Mouse (Mus musculus): ENCODE data around the gene Npr1. TPM values are rescaled to one million over a fixed set of nuclear protein-coding genes. Genes with fewer than 3 reads are reported as not detected.

Gene Npr1
- polyA plus RNA-seq, 1 experiment, result 0.22 TPM

GRCm38 (mm10) chr3:90427574-90427973, 38.1 kb downstream of the Npr1 start:
- Histone ChIP-seq H3K4me2 (ENCODE audit: low read depth) (no peak overlapping the region), H3K79me2 (ENCODE audit: control insufficient read depth, insufficient read depth) (peaks cover 20% of the 10 kb centered on the region), H3ac (ENCODE audit: control insufficient read depth, insufficient read length) (no peak overlapping the region), H3K4me3 (no peak overlapping the region), H3K27me3 (ENCODE audit: control insufficient read depth, insufficient read depth, insufficient read length) (no peaks in the 10 kb centered on the region), H3K36me3 (ENCODE audit: control insufficient read depth, insufficient read depth) (peaks cover 10% of the 10 kb centered on the region)
- no peak for TF ChIP-seq SRF (IDR thresholded peaks at IDR 0.05; ENCODE audit: control insufficient read depth, insufficient read length, low read depth)
- TF ChIP-seq MYOG (IDR thresholded peaks at IDR 0.05; ENCODE audit: control insufficient read depth in 1 of 3, insufficient read depth in 1 of 3, insufficient read length in 2 of 3, low read depth in 2 of 3), result no peak
- TF ChIP-seq TCF3 (IDR thresholded peaks at IDR 0.05; ENCODE audit: insufficient read length, low read depth), result no peak

GRCm38 (mm10) chr3:90425499-90425898, 40.2 kb downstream of the Npr1 start:
- Histone ChIP-seq H3K4me2 (ENCODE audit: low read depth) (no peak overlapping the region), H3K4me3 (no peak overlapping the region), H3K36me3 (ENCODE audit: control insufficient read depth, insufficient read depth) (peaks cover 19% of the 10 kb centered on the region), H3K79me2 (ENCODE audit: control insufficient read depth, insufficient read depth) (peaks cover 5% of the 10 kb centered on the region), H3K27me3 (ENCODE audit: control insufficient read depth, insufficient read depth, insufficient read length) (no peaks in the 10 kb centered on the region), H3ac (ENCODE audit: control insufficient read depth, insufficient read length) (no peak overlapping the region)
- no peak for TF ChIP-seq MYOG (IDR thresholded peaks at IDR 0.05; ENCODE audit: control insufficient read depth in 1 of 3, insufficient read depth in 1 of 3, insufficient read length in 2 of 3, low read depth in 2 of 3)
- no peak for TF ChIP-seq SRF (IDR thresholded peaks at IDR 0.05; ENCODE audit: control insufficient read depth, insufficient read length, low read depth)
- TF ChIP-seq TCF12 (IDR thresholded peaks at IDR 0.05; ENCODE audit: insufficient read depth, poor library complexity, severe bottlenecking), result no peak
- no peak for TF ChIP-seq CEBPB (IDR thresholded peaks at IDR 0.05; ENCODE audit: insufficient read depth, poor library complexity, severe bottlenecking)
- no peak for TF ChIP-seq MAX (IDR thresholded peaks at IDR 0.05; ENCODE audit: low read depth)
- TF ChIP-seq USF1 (IDR thresholded peaks at IDR 0.05; ENCODE audit: low read depth), result no peak
- no peak for TF ChIP-seq TCF3 (IDR thresholded peaks at IDR 0.05; ENCODE audit: insufficient read length, low read depth)
- no peak for TF ChIP-seq POLR2A (IDR thresholded peaks at IDR 0.05; ENCODE audit: insufficient read length, low read depth)
- no peak for TF ChIP-seq POLR2AphosphoS2 (IDR thresholded peaks at IDR 0.05; ENCODE audit: insufficient read length, low read depth)
- no peak for TF ChIP-seq E2F4 (IDR thresholded peaks at IDR 0.05; ENCODE audit: insufficient read depth)
- no peak for TF ChIP-seq MYOD1 (IDR thresholded peaks at IDR 0.05; ENCODE audit: control insufficient read depth in 1 of 3, insufficient read length in 2 of 3, low read depth in 2 of 3)
- no peak for TF ChIP-seq REST (IDR thresholded peaks at IDR 0.05; ENCODE audit: insufficient read depth, insufficient read length)

- Histone ChIP-seq H3K36me3 (ENCODE audit: control insufficient read depth, insufficient read depth) (peaks cover 24% of the 10 kb centered on the region), H3K79me2 (ENCODE audit: control insufficient read depth, insufficient read depth) (peaks cover 5% of the 10 kb centered on the region), H3K27me3 (ENCODE audit: control insufficient read depth, insufficient read depth, insufficient read length) (no peaks in the 10 kb centered on the region), H3ac (ENCODE audit: control insufficient read depth, insufficient read length) (no peak overlapping the region), H3K4me3 (no peak overlapping the region), H3K4me2 (ENCODE audit: low read depth) (no peak overlapping the region)
- TF ChIP-seq MYOG (IDR thresholded peaks at IDR 0.05; ENCODE audit: control insufficient read depth in 1 of 3, insufficient read depth in 1 of 3, insufficient read length in 2 of 3, low read depth in 2 of 3) (no peak), MYOD1 (IDR thresholded peaks at IDR 0.05; ENCODE audit: control insufficient read depth in 1 of 3, insufficient read length in 2 of 3, low read depth in 2 of 3) (no peak), TCF12 (IDR thresholded peaks at IDR 0.05; ENCODE audit: insufficient read depth, poor library complexity, severe bottlenecking) (no peak), REST (IDR thresholded peaks at IDR 0.05; ENCODE audit: insufficient read depth, insufficient read length) (no peak), MAX (IDR thresholded peaks at IDR 0.05; ENCODE audit: low read depth) (no peak), E2F4 (IDR thresholded peaks at IDR 0.05; ENCODE audit: insufficient read depth) (no peak), USF1 (IDR thresholded peaks at IDR 0.05; ENCODE audit: low read depth) (no peak), TCF3 (IDR thresholded peaks at IDR 0.05; ENCODE audit: insufficient read length, low read depth) (no peak), POLR2A (IDR thresholded peaks at IDR 0.05; ENCODE audit: insufficient read length, low read depth) (no peak), CEBPB (IDR thresholded peaks at IDR 0.05; ENCODE audit: insufficient read depth, poor library complexity, severe bottlenecking) (no peak), SRF (IDR thresholded peaks at IDR 0.05; ENCODE audit: control insufficient read depth, insufficient read length, low read depth) (no peak), POLR2AphosphoS2 (IDR thresholded peaks at IDR 0.05; ENCODE audit: insufficient read length, low read depth) (no peak)
Measured at GRCm38 (mm10) chr3:90423549-90423948, 42.1 kb downstream of the Npr1 start.

- no peak for TF ChIP-seq MYOD1 (IDR thresholded peaks at IDR 0.05; ENCODE audit: control insufficient read depth in 1 of 3, insufficient read length in 2 of 3, low read depth in 2 of 3)
- no peak for TF ChIP-seq MYOG (IDR thresholded peaks at IDR 0.05; ENCODE audit: control insufficient read depth in 1 of 3, insufficient read depth in 1 of 3, insufficient read length in 2 of 3, low read depth in 2 of 3)
- no peak for TF ChIP-seq POLR2A (IDR thresholded peaks at IDR 0.05; ENCODE audit: insufficient read length, low read depth)
- TF ChIP-seq E2F4 (IDR thresholded peaks at IDR 0.05; ENCODE audit: insufficient read depth), result no peak
- no peak for TF ChIP-seq REST (IDR thresholded peaks at IDR 0.05; ENCODE audit: insufficient read depth, insufficient read length)
- TF ChIP-seq SRF (IDR thresholded peaks at IDR 0.05; ENCODE audit: control insufficient read depth, insufficient read length, low read depth), result no peak
- no peak for TF ChIP-seq TCF3 (IDR thresholded peaks at IDR 0.05; ENCODE audit: insufficient read length, low read depth)
- no peak for TF ChIP-seq TCF12 (IDR thresholded peaks at IDR 0.05; ENCODE audit: insufficient read depth, poor library complexity, severe bottlenecking)
- TF ChIP-seq CEBPB (IDR thresholded peaks at IDR 0.05; ENCODE audit: insufficient read depth, poor library complexity, severe bottlenecking), result no peak
- TF ChIP-seq POLR2AphosphoS2 (IDR thresholded peaks at IDR 0.05; ENCODE audit: insufficient read length, low read depth), result no peak
- no peak for TF ChIP-seq MAX (IDR thresholded peaks at IDR 0.05; ENCODE audit: low read depth)
- no peak for TF ChIP-seq USF1 (IDR thresholded peaks at IDR 0.05; ENCODE audit: low read depth)
- Histone ChIP-seq H3K36me3 (ENCODE audit: control insufficient read depth, insufficient read depth) (peaks cover 37% of the 10 kb centered on the region), H3K4me2 (ENCODE audit: low read depth) (no peak overlapping the region), H3ac (ENCODE audit: control insufficient read depth, insufficient read length) (no peak overlapping the region), H3K27me3 (ENCODE audit: control insufficient read depth, insufficient read depth, insufficient read length) (no peaks in the 10 kb centered on the region), H3K79me2 (ENCODE audit: control insufficient read depth, insufficient read depth) (peaks cover 3% of the 10 kb centered on the region), H3K4me3 (no peak overlapping the region)
Measured at GRCm38 (mm10) chr3:90420696-90421095, 45.0 kb downstream of the Npr1 start.

- Histone ChIP-seq H3K79me2 (ENCODE audit: control insufficient read depth, insufficient read depth) (no peaks in the 10 kb centered on the region), H3K27me3 (ENCODE audit: control insufficient read depth, insufficient read depth, insufficient read length) (no peaks in the 10 kb centered on the region), H3K4me3 (no peak overlapping the region), H3K36me3 (ENCODE audit: control insufficient read depth, insufficient read depth) (peaks cover 31% of the 10 kb centered on the region), H3ac (ENCODE audit: control insufficient read depth, insufficient read length) (no peak overlapping the region), H3K4me2 (ENCODE audit: low read depth) (no peak overlapping the region)
- TF ChIP-seq MAX (IDR thresholded peaks at IDR 0.05; ENCODE audit: low read depth), result no peak
- no peak for TF ChIP-seq REST (IDR thresholded peaks at IDR 0.05; ENCODE audit: insufficient read depth, insufficient read length)
- no peak for TF ChIP-seq POLR2A (IDR thresholded peaks at IDR 0.05; ENCODE audit: insufficient read length, low read depth)
- no peak for TF ChIP-seq SRF (IDR thresholded peaks at IDR 0.05; ENCODE audit: control insufficient read depth, insufficient read length, low read depth)
- no peak for TF ChIP-seq TCF3 (IDR thresholded peaks at IDR 0.05; ENCODE audit: insufficient read length, low read depth)
- no peak for TF ChIP-seq E2F4 (IDR thresholded peaks at IDR 0.05; ENCODE audit: insufficient read depth)
- no peak for TF ChIP-seq POLR2AphosphoS2 (IDR thresholded peaks at IDR 0.05; ENCODE audit: insufficient read length, low read depth)
- no peak for TF ChIP-seq TCF12 (IDR thresholded peaks at IDR 0.05; ENCODE audit: insufficient read depth, poor library complexity, severe bottlenecking)
- TF ChIP-seq USF1 (IDR thresholded peaks at IDR 0.05; ENCODE audit: low read depth), result no peak
- TF ChIP-seq MYOG (IDR thresholded peaks at IDR 0.05; ENCODE audit: control insufficient read depth in 1 of 3, insufficient read depth in 1 of 3, insufficient read length in 2 of 3, low read depth in 2 of 3), result no peak
- no peak for TF ChIP-seq CEBPB (IDR thresholded peaks at IDR 0.05; ENCODE audit: insufficient read depth, poor library complexity, severe bottlenecking)
- no peak for TF ChIP-seq MYOD1 (IDR thresholded peaks at IDR 0.05; ENCODE audit: control insufficient read depth in 1 of 3, insufficient read length in 2 of 3, low read depth in 2 of 3)
Measured at GRCm38 (mm10) chr3:90413011-90413396, 52.7 kb downstream of the Npr1 start.

All from myocyte (in vitro differentiated cells).